Mouse (Mus musculus) forebrain, postnatal 0 days (tissue): Measurements from ENCODE around the gene St3gal3. TPM values are rescaled to one million over a fixed set of nuclear protein-coding genes. Genes with fewer than 3 reads are reported as not detected.

Experiments used
- ATAC-seq: fragments of 200-750 bp; cut with Nextera tagmentation; 2 replicates; pipeline ENCODE4 v1.8.0; 2017; ENCODE audit warnings: mild to moderate bottlenecking, moderate library complexity
- DNase-seq: peaks from one replicate; pipeline ENCODE4 v3.0.0-alpha.2; 2015
- H3K27ac ChIP-seq: fragments of 300-500 bp; sonication (generic); 2 replicates; pipeline ENCODE4 v1.5.1; 2014; ENCODE audit warnings: low read depth, mild to moderate bottlenecking, antibody characterized with exemption, low read length, moderate library complexity, mixed read lengths
- H3K27me3 ChIP-seq: fragments of 300-500 bp; sonication (generic); 2 replicates; pipeline ENCODE4 v1.6.1; 2014; ENCODE audit warnings: mild to moderate bottlenecking, low read length, mixed read lengths; ENCODE audit not compliant: insufficient read depth
- H3K36me3 ChIP-seq: fragments of 300-500 bp; sonication (generic); 2 replicates; pipeline ENCODE4 v1.6.1; 2014; ENCODE audit warnings: mild to moderate bottlenecking, moderate library complexity; ENCODE audit not compliant: insufficient read depth
- H3K4me1 ChIP-seq: fragments of 300-500 bp; sonication (generic); 2 replicates; pipeline ENCODE4 v1.6.1; 2014; ENCODE audit warnings: antibody characterized with exemption; ENCODE audit not compliant: insufficient read depth
- H3K4me2 ChIP-seq: fragments of 300-500 bp; sonication (generic); 2 replicates; pipeline ENCODE4 v1.6.1; 2014; ENCODE audit warnings: low read depth, mild to moderate bottlenecking, moderate library complexity
- H3K4me3 ChIP-seq: fragments of 300-500 bp; sonication (generic); 2 replicates; pipeline ENCODE4 v1.5.1; 2014; ENCODE audit warnings: low read depth, low read length, mixed read lengths
- H3K9ac ChIP-seq: fragments of 300-500 bp; sonication (generic); 2 replicates; pipeline ENCODE4 v1.6.1; 2014; ENCODE audit warnings: mild to moderate bottlenecking
- H3K9me3 ChIP-seq: fragments of 300-500 bp; sonication (generic); 2 replicates; pipeline ENCODE4 v1.6.1; 2016; ENCODE audit warnings: low read length
- CTCF ChIP-seq: sonication (generic); IDR thresholded peaks from 2 replicates; pipeline ENCODE4 v1.5.1; 2016; ENCODE audit warnings: antibody characterized with exemption, control low read depth, low read depth
- WGBS: fragments of 180-500 bp; shearing (Covaris S2); extraction: QIAGEN DNeasy Blood & Tissue Kit; methylation state at CpG from one replicate; pipeline ENCODE4 v1.1.7; 2014; 5-methylcytosine and 5-hydroxymethylcytosine counted together
- polyA plus RNA-seq: library from polyadenylated mRNA; unstranded; fragments of >200 nt; fragmentation: Nextera tagmentation; extraction: Ambion mirVana; gene quantifications from 2 replicates; pipeline ENCODE4 v1.2.1, GENCODE M21; 2015
- total RNA-seq: library from RNA; depleted of rRNA; stranded (reverse); fragments of >200 nt; gene quantifications from 2 replicates; pipeline ENCODE4 v1.2.3, GENCODE M21; 2014

St3gal3 gene
- total and polyA plus RNA-seq, 2 experiments from 2014 or later: 11.2 to 36.1 TPM

GRCm38 (mm10) chr4:118089939-118090338, 44.8 kb downstream of the St3gal3 start:
- TF ChIP-seq CTCF: peak; percentile 73
- H3K27me3 ChIP-seq: no peaks in the 10 kb centered on the region
- H3K36me3 ChIP-seq: no peaks in the 10 kb centered on the region
- WGBS: 66% methylated on average over 9 of the region's 9 CpGs
- DNase-seq (peak; percentile 39), ATAC-seq (no peak)
- H3K9me3 ChIP-seq: no peaks in the 10 kb centered on the region
- no peak overlapping the region for H3K4me2 ChIP-seq
- H3K9ac ChIP-seq: no peak overlapping the region
- no peaks in the 10 kb centered on the region for H3K4me1 ChIP-seq
- no peak overlapping the region for H3K4me3 ChIP-seq
- H3K27ac ChIP-seq: no peak overlapping the region

DNA sequence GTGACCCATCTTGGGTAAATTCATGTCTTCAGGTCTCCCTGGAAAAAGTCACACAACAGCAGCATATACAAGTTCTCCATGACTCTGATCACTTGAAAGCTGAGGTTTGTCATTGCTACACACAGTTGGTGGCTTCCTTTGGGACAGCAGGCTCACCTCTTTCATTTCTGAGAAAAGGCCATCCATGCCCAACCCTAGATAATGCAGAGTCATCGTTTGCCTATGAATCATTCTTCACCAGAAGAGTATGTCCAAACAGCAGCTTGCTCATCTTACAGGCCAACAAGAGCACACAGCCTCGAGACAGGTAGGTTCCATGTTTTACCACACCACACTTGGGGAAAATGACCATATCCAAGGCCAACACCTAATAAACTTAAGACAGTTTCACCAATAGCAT, 45.9 kb downstream of the St3gal3 start:
- Histone ChIP-seq H3K4me2 (no peak overlapping the region), H3K4me1 (no peaks in the 10 kb centered on the region), H3K4me3 (no peak overlapping the region), H3K9me3 (no peaks in the 10 kb centered on the region), H3K36me3 (no peaks in the 10 kb centered on the region), H3K9ac (no peak overlapping the region), H3K27ac (no peak overlapping the region), H3K27me3 (no peaks in the 10 kb centered on the region)
- no peak for TF ChIP-seq CTCF
- DNase-seq: no peak
- ATAC-seq: no peak
- WGBS: 82% methylated on average over 2 of the region's 2 CpGs

- no peak overlapping the region for H3K9ac ChIP-seq
- no peaks in the 10 kb centered on the region for H3K9me3 ChIP-seq
- H3K4me1 ChIP-seq: no peaks in the 10 kb centered on the region
- H3K27ac ChIP-seq: no peak overlapping the region
- ATAC-seq (peak; percentile 50; the same call in 1 of the 2 replicates), DNase-seq (no peak)
- H3K36me3 ChIP-seq: no peaks in the 10 kb centered on the region
- H3K27me3 ChIP-seq: no peaks in the 10 kb centered on the region
- WGBS: 61% methylated on average over 4 of the region's 4 CpGs
- no peak overlapping the region for H3K4me3 ChIP-seq
- no peak overlapping the region for H3K4me2 ChIP-seq
- TF ChIP-seq CTCF: no peak
Observed at GRCm38 (mm10) chr4:118085025-118085424, 49.7 kb downstream of the St3gal3 start.

DNA sequence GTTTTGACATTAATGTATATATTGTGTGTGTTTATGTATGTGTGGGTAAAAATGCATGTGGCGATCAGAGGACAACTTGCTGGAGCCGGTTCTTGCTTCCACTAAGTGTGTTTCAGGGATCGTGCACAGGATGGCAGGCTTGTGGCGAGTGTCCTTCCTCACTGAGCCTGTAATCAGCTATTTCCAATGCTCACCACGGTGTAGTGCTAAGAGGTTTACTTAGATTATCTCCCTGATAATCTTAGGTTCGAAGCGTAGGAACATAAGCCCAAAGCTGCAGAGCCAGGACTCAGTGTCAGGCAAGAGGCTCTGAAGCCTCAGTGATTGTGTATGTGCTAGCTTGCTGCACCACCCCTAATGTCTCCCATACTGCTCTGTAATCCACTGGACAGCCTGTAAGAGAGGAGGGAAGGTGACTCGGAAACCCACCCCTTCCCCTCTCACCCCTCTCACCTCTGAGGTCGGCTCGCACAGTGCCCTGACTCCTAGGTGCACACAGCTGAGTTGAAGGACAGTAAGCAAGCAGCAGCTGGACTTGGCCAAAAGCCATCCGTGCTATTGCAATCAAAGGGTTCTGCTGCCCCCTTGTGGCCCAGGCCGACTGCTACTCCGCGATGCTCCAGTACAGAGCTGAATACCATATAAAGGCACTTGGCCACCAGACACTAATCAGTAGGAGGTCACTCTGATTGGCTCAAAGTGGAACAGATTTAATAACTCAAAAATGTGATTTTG, 51.3 kb downstream of the St3gal3 start:
- TF ChIP-seq CTCF: peak; percentile 99
- peak; percentile 86 for ATAC-seq
- no peak overlapping the region for H3K9ac ChIP-seq

DNA sequence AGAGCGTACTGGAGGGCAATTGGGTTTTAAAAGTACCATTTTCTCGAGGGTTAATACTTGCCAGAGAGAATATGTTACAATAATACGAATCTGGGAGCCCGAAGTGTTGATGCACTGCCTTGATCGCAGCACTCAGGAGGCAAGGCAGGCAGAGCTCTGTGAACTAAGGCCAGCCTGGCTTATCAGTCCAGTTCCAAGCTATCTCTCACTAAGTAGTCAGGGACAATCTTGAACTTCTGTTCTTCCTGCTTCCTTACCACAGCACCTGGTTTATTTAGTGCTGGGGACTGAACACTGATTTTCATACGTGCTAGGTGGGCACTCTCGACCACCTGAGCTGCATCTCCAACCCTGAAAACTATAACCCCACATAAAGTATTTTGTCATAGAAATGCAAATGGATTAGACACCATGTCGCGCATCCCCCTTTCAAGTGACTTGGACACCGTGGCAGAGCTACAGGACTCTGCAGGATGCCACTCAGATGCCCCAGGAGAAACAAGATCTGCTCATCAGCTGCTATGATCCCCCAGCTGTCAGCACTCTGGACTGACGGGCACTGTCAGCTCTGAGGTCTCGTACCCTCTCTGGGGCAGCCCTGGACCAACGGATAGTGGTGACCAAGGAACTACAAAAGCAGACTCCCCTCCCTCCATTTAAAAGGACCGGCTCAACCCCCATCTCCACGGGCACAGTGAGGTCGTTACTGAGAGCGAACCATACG, 52.9 kb downstream of the St3gal3 start:
- Histone ChIP-seq H3K27me3 (no peaks in the 10 kb centered on the region), H3K4me1 (no peaks in the 10 kb centered on the region), H3K27ac (no peak overlapping the region), H3K9me3 (no peaks in the 10 kb centered on the region), H3K4me2 (no peak overlapping the region), H3K9ac (no peak overlapping the region), H3K36me3 (no peaks in the 10 kb centered on the region), H3K4me3 (no peak overlapping the region)
- DNase-seq (no peak), ATAC-seq (no peak)
- 84% methylated on average over 18 of the region's 18 CpGs for WGBS
- no peak for TF ChIP-seq CTCF

More for the DNA sequence above, 51.3 kb downstream of the St3gal3 start:
- no peaks in the 10 kb centered on the region for H3K27me3 ChIP-seq
- peak; percentile 95 for DNase-seq
- no peaks in the 10 kb centered on the region for H3K4me1 ChIP-seq
- no peak overlapping the region for H3K27ac ChIP-seq
- H3K9me3 ChIP-seq: no peaks in the 10 kb centered on the region
- no peaks in the 10 kb centered on the region for H3K36me3 ChIP-seq
- H3K4me2 ChIP-seq: peak overlapping the region; percentile 8; the same call in 1 of the 2 replicates
- 38% methylated on average over 14 of the region's 14 CpGs for WGBS
- H3K4me3 ChIP-seq: no peak overlapping the region

GRCm38 (mm10) chr4:118080481-118080880, 54.2 kb downstream of the St3gal3 start:
- DNase-seq (no peak), ATAC-seq (no peak)
- Histone ChIP-seq H3K27ac (no peak overlapping the region), H3K9me3 (no peaks in the 10 kb centered on the region), H3K9ac (no peak overlapping the region), H3K36me3 (no peaks in the 10 kb centered on the region), H3K4me1 (no peaks in the 10 kb centered on the region), H3K27me3 (no peaks in the 10 kb centered on the region), H3K4me3 (no peak overlapping the region), H3K4me2 (no peak overlapping the region)
- 72% methylated on average over 8 of the region's 8 CpGs for WGBS
- TF ChIP-seq CTCF: no peak

GRCm38 (mm10) chr4:118079195-118079594, 55.5 kb downstream of the St3gal3 start:
- Histone ChIP-seq H3K9me3 (no peaks in the 10 kb centered on the region), H3K4me3 (no peak overlapping the region), H3K36me3 (no peaks in the 10 kb centered on the region), H3K27ac (no peak overlapping the region), H3K4me1 (no peaks in the 10 kb centered on the region), H3K27me3 (no peaks in the 10 kb centered on the region), H3K4me2 (no peak overlapping the region), H3K9ac (no peak overlapping the region)
- DNase-seq (no peak), ATAC-seq (no peak)
- no peak for TF ChIP-seq CTCF
- WGBS: 83% methylated on average over 8 of the region's 8 CpGs
